Comparison of ENCODE assay signal across 9 mouse cellular contexts in the genomic region with DNA sequence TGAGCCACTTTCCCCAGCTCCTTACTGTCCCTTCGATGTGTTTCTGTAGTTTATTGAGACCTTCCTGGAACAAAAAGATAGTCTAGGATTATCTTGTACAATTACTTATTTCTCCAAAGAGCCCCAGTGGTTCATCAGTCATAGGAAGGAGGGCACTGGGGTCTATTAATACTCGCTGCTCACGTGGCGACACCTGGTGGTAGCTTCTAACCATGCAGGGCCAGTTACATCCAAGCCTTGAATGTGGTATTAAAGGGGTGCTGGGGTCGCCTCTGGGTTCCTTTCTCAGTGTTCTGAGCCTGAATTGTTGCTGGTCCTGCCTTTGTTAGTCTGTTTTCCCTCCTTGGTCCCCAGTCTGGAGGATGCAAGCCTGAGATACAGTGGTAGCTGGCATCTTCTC. TPM values are rescaled to one million over a fixed set of nuclear protein-coding genes. Genes with fewer than 3 reads are reported as not detected.
A peak's percentile ranks its signal among the peaks of the same experiment; 100 is the strongest.
DNase-seq lines count a peak whose midpoint lies in the region; ATAC-seq and TF ChIP-seq lines count a peak whose summit lies in the region.
"Had no signal": no experiment of that assay in that cellular context is flagged by ENCODE, and none has a peak within 500 bp of the region (broad histone marks: within the 10 kb centered on the region; RNA-seq: fewer than 3 reads in every experiment).

No protein-coding gene starts in this region.

- no peak overlapping the region for H3K4me2 ChIP-seq in heart, embryonic 12.5 days
- no peak overlapping the region for H3K4me2 ChIP-seq in CH12.LX (ENCODE audit: insufficient read depth, low read depth, poor library complexity, severe bottlenecking)
- H3K4me2 ChIP-seq: lung, embryonic 15.5 days had no signal

- dilution Hi-C loops in CH12.LX (cut with MboI; ENCODE audit: extremely low pct_ligation_motif_present, extremely low pct_unique_long_range_greater_than_20kb, low sequenced_read_pairs) = no loop called here

- TF ChIP-seq EP300 in CH12.LX (IDR thresholded peaks at IDR 0.05; ENCODE audit: low read length) = no peak

- H3K9me3 ChIP-seq in heart, embryonic 12.5 days (replicated peaks) = no peaks in the 10 kb centered on the region
- no peaks in the 10 kb centered on the region for H3K9me3 ChIP-seq in CH12.LX (replicated peaks; ENCODE audit: low read length)
- H3K9me3 ChIP-seq: lung, embryonic 15.5 days had no signal

- H3K4me1 ChIP-seq in heart, embryonic 12.5 days (replicated peaks) = peaks cover 24% of the 10 kb centered on the region
- no peaks in the 10 kb centered on the region for H3K4me1 ChIP-seq in CH12.LX (ENCODE audit: control insufficient read depth in 1 of 2, insufficient read depth in 2 of 2)

- no peaks in the 10 kb centered on the region for H3K27me3 ChIP-seq in heart, embryonic 12.5 days (replicated peaks)
- H3K27me3 ChIP-seq in CH12.LX (replicated peaks) = no peaks in the 10 kb centered on the region
- H3K27me3 ChIP-seq: lung, embryonic 15.5 days had no signal

- H3K27ac ChIP-seq in heart, embryonic 12.5 days (ENCODE audit: poor library complexity, severe bottlenecking) = no peak overlapping the region
- no peak overlapping the region for H3K27ac ChIP-seq in CH12.LX (ENCODE audit: insufficient read depth, low read depth)
- H3K27ac ChIP-seq: lung, embryonic 15.5 days had no signal

- H3K36me3 ChIP-seq in heart, embryonic 12.5 days = peaks cover 5% of the 10 kb centered on the region; the same call in 1 of the 2 replicates
- no peaks in the 10 kb centered on the region for H3K36me3 ChIP-seq in CH12.LX (replicated peaks in 1 of 2; ENCODE audit: control insufficient read depth in 1 of 2, insufficient read depth in 1 of 2, low read length in 1 of 2)
- H3K36me3 ChIP-seq: lung, embryonic 15.5 days had no signal

- TF ChIP-seq RAD21 in CH12.LX (IDR thresholded peaks at IDR 0.05; ENCODE audit: low read depth, low read length) = peak; percentile 84

- WGBS in heart, embryonic 12.5 days = 4% methylated on average over 5 of the region's 5 CpGs

- DNase-seq in heart, adult 11 months = peak; percentile 93
- peak; percentile 66 for DNase-seq in CH12.LX (ENCODE audit: extremely low read depth)
- peak; percentile 27 for DNase-seq in c-Kit-positive CD71-positive TER-119-negative erythroid progenitor cells, embryonic 14.5 days (ENCODE audit: low read depth)
- peak; percentile 24 to 36 for DNase-seq in gastrocnemius, adult 8-10 months (ENCODE audit: low spot score in 2 of 2)
- peak; percentile 61 to 84 for DNase-seq in kidney, postnatal 36 days
- DNase-seq in thymus, postnatal 0 days (ENCODE audit: low spot score) = peak; percentile 57

- H3K4me3 ChIP-seq in heart, embryonic 12.5 days = no peak overlapping the region
- no peak overlapping the region for H3K4me3 ChIP-seq in CH12.LX (replicated peaks in 1 of 3; ENCODE audit: low read depth in 2 of 3, low read length in 2 of 3, poor library complexity in 1 of 3)
- H3K4me3 ChIP-seq: lung, embryonic 15.5 days had no signal

- peak; percentile 83 to 94 for TF ChIP-seq CTCF in CH12.LX (conservative IDR thresholded peaks at IDR 0.05 in 1 of 2, IDR thresholded peaks at IDR 0.05 in 1 of 2; ENCODE audit: low read depth in 2 of 2, low read length in 2 of 2)

- no peak overlapping the region for H3K9ac ChIP-seq in heart, embryonic 12.5 days
- H3K9ac ChIP-seq in CH12.LX (ENCODE audit: insufficient read depth, low read depth) = no peak overlapping the region
- H3K9ac ChIP-seq: lung, embryonic 15.5 days had no signal

- ATAC-seq in heart, embryonic 12.5 days (ENCODE audit: insufficient number of reproducible peaks, low FRiP score) = no peak
- peak; percentile 90 for ATAC-seq in megakaryocyte progenitor cell, adult 5-6 weeks (replicated peaks; ENCODE audit: poor library complexity)

- H3K79me2 ChIP-seq in CH12.LX (replicated peaks; ENCODE audit: control insufficient read depth, extremely low read depth, insufficient read depth, poor library complexity, severe bottlenecking) = no peaks in the 10 kb centered on the region

- no peak for TF ChIP-seq POLR2A in CH12.LX (IDR thresholded peaks at IDR 0.05; ENCODE audit: low read depth, low read length)

- in situ Hi-C loops in CH12.LX (cut with MboI; ENCODE audit: low pct_ligation_motif_present, low pct_unique_long_range_greater_than_20kb, low sequenced_read_pairs) = loop anchor here (5.0 kb wide), 1 partner anchor 179 kb away; no protein-coding TSS in a partner anchor

TF ChIP-seq in CH12.LX, 34 proteins besides CTCF, POLR2A, EP300 and RAD21:
- TF ChIP-seq ZC3H11A (IDR thresholded peaks at IDR 0.05; ENCODE audit: low read depth, low read length) (peak; percentile 65), SIN3A (IDR thresholded peaks at IDR 0.05; ENCODE audit: low read length) (no peak), SMC3 (IDR thresholded peaks at IDR 0.05; ENCODE audit: low read depth, low read length) (peak; percentile 95), KAT2A (IDR thresholded peaks at IDR 0.05; ENCODE audit: insufficient replicate concordance, low read length) (no peak), TCF12 (IDR thresholded peaks at IDR 0.05; ENCODE audit: low read depth, low read length) (no peak), USF2 (conservative IDR thresholded peaks at IDR 0.05; ENCODE audit: low read depth, low read length) (no peak), ELF1 (IDR thresholded peaks at IDR 0.05; ENCODE audit: low read depth, low read length) (no peak)

RNA-seq across cellular contexts. Expression of a gene that starts 52.9 kb away (rescaled TPM):
- 17.6 and 17.9 TPM in 2 replicates for polyA plus RNA-seq in heart, embryonic 12.5 days (2016; fragmentation: Nextera tagmentation; extraction: Ambion mirVana)
- total RNA-seq in CH12.LX (2012; rRNA removed) = 0.34 and 0.38 TPM in 2 replicates
- total RNA-seq in CH12.LX (2014; rRNA removed) = 0.05 and 0.09 TPM in 2 replicates
- 0.39 and 0.59 TPM in 2 replicates for polyA plus RNA-seq in CH12.LX (2012; ENCODE audit: insufficient read length, low read depth)
- total RNA-seq in gastrocnemius, adult 8-10 months (2022) = 100 to 1,000 TPM in 1 of 4 experiments, 10 to 100 TPM in 3; 65.1 to 102 (median 78.7) TPM
- total RNA-seq in megakaryocyte progenitor cell, adult 5-6 weeks (2015) = not detected in 2 replicates
- total RNA-seq in megakaryocyte progenitor cell, adult 5-6 weeks (2017) = not detected in 2 replicates
- 3.9 TPM in 2 replicates for polyA plus RNA-seq in thymus, postnatal 0 days (2015; fragmentation: Nextera tagmentation; extraction: Ambion mirVana)

Comparison
In these comparisons a context has a peak if more than half of its experiments do, and no peak if none do; other contexts are left out.
1. DNase-seq: peak in every context shown above with its lines; median percentile 93 in heart, adult 11 months; 72 in kidney, postnatal 36 days; 66 in CH12.LX; 57 in thymus, postnatal 0 days; 30 in gastrocnemius, adult 8-10 months; 27 in c-Kit-positive CD71-positive TER-119-negative erythroid progenitor cells, embryonic 14.5 days.
2. RNA of a gene that starts 52.9 kb away (total RNA-seq): 65.1 to 102 TPM in gastrocnemius, adult 8-10 months; 0.05 to 0.38 TPM in CH12.LX and not detected in megakaryocyte progenitor cell, adult 5-6 weeks; every median in the first group is over 10 times any median in the second.